Mouse (Mus musculus) limb, embryonic 11.5 days (tissue): ENCODE measurements at regions not wholly inside any gene's neighbourhood (a gene's known extent, or its start where the extent isn't known, plus 50 kb on each side); places are given as distances from the start of the nearest gene placed in this dataset.

Source experiments
- ATAC-seq: fragments of 200-750 bp; cut with Nextera tagmentation; 2 replicates; pipeline ENCODE4 v1.8.0; 2017; ENCODE audit warnings: low read depth; ENCODE audit not compliant: insufficient number of reproducible peaks, low FRiP score, low TSS enrichment
- DNase-seq: peaks from one replicate; pipeline ENCODE4 v3.0.0-alpha.2; 2015; ENCODE audit warnings: low spot score
- H3K27ac ChIP-seq: fragments of 300-500 bp; sonication (generic); replicated peaks from 2 replicates; pipeline ENCODE4 v1.5.1; 2014; ENCODE audit warnings: low read depth, mild to moderate bottlenecking, low read length
- H3K27me3 ChIP-seq: fragments of 300-500 bp; sonication (generic); 2 replicates; pipeline ENCODE4 v1.6.1; 2014; ENCODE audit warnings: mild to moderate bottlenecking, low read length, mixed read lengths; ENCODE audit not compliant: control insufficient read depth, insufficient read depth
- H3K36me3 ChIP-seq: fragments of 300-500 bp; sonication (generic); 2 replicates; pipeline ENCODE4 v1.6.1; 2014; ENCODE audit warnings: mild to moderate bottlenecking, low read length, moderate library complexity, mixed read lengths; ENCODE audit not compliant: control insufficient read depth, insufficient read depth
- H3K4me1 ChIP-seq: fragments of 300-500 bp; sonication (generic); 2 replicates; pipeline ENCODE4 v1.6.1; 2014; ENCODE audit warnings: low read length, mixed read lengths; ENCODE audit not compliant: control insufficient read depth, insufficient read depth
- H3K4me2 ChIP-seq: fragments of 300-500 bp; sonication (generic); 2 replicates; pipeline ENCODE4 v1.6.1; 2014; ENCODE audit warnings: low read depth, mild to moderate bottlenecking, moderate library complexity; ENCODE audit not compliant: severe bottlenecking
- H3K4me3 ChIP-seq: fragments of 300-500 bp; sonication (generic); 2 replicates; pipeline ENCODE4 v1.5.1; 2014; ENCODE audit warnings: low read depth, low read length
- H3K9ac ChIP-seq: fragments of 300-500 bp; sonication (generic); 2 replicates; pipeline ENCODE4 v1.6.1; 2014; ENCODE audit warnings: mild to moderate bottlenecking, low read length
- H3K9me3 ChIP-seq: fragments of 300-500 bp; sonication (generic); 2 replicates; pipeline ENCODE4 v1.6.1; 2016; ENCODE audit warnings: low read length; ENCODE audit not compliant: control insufficient read depth
- WGBS: fragments of 180-500 bp; shearing (Covaris S2); extraction: QIAGEN DNeasy Blood & Tissue Kit; methylation state at CpG from one replicate; pipeline ENCODE4 v1.1.7; 2014; 5-methylcytosine and 5-hydroxymethylcytosine counted together

- 66% methylated on average over 5 of the region's 5 CpGs for WGBS
- Histone ChIP-seq H3K36me3 (no peaks in the 10 kb centered on the region), H3K27ac (no peak overlapping the region), H3K9ac (no peak overlapping the region), H3K4me1 (no peaks in the 10 kb centered on the region), H3K9me3 (no peaks in the 10 kb centered on the region), H3K4me2 (no peak overlapping the region), H3K4me3 (no peak overlapping the region), H3K27me3 (no peaks in the 10 kb centered on the region)
- DNase-seq (no peak), ATAC-seq (no peak)
These were observed 781.9 kb downstream of the Gm9195 start for GRCm38 (mm10) chr14:71709528-71710289.

GRCm38 (mm10) chr14:71692752-71693437, 798.7 kb downstream of the Gm9195 start:
- H3K36me3 ChIP-seq: no peaks in the 10 kb centered on the region
- DNase-seq: no peak
- no peak overlapping the region for H3K4me3 ChIP-seq
- WGBS: 85% methylated on average over 3 of the region's 3 CpGs
- H3K4me2 ChIP-seq: no peak overlapping the region
- H3K27me3 ChIP-seq: no peaks in the 10 kb centered on the region
- no peak for ATAC-seq
- no peaks in the 10 kb centered on the region for H3K9me3 ChIP-seq
- no peak overlapping the region for H3K9ac ChIP-seq
- no peaks in the 10 kb centered on the region for H3K4me1 ChIP-seq
- H3K27ac ChIP-seq: no peak overlapping the region

GRCm38 (mm10) chr14:71674564-71674963, 817.1 kb downstream of the Gm9195 start:
- Histone ChIP-seq H3K4me3 (no peak overlapping the region), H3K36me3 (no peaks in the 10 kb centered on the region), H3K4me1 (no peaks in the 10 kb centered on the region), H3K9me3 (no peaks in the 10 kb centered on the region), H3K9ac (no peak overlapping the region), H3K27ac (no peak overlapping the region), H3K4me2 (no peak overlapping the region), H3K27me3 (no peaks in the 10 kb centered on the region)
- WGBS: 89% methylated on average over 4 of the region's 4 CpGs
- ATAC-seq (no peak), DNase-seq (no peak)

- WGBS: 91% methylated on average over 2 of the region's 2 CpGs
- DNase-seq: no peak
These were observed 817.8 kb downstream of the Gm9195 start for GRCm38 (mm10) chr14:71673837-71674236.

GRCm38 (mm10) chr14:71672481-71672880, 819.2 kb downstream of the Gm9195 start:
- ATAC-seq: no peak
- WGBS: 63% methylated on average over 1 of the region's 1 CpGs
- Histone ChIP-seq H3K27ac (no peak overlapping the region), H3K27me3 (no peaks in the 10 kb centered on the region), H3K4me1 (no peaks in the 10 kb centered on the region), H3K4me3 (no peak overlapping the region), H3K36me3 (no peaks in the 10 kb centered on the region), H3K9ac (no peak overlapping the region), H3K9me3 (no peaks in the 10 kb centered on the region), H3K4me2 (no peak overlapping the region)
- no peak for DNase-seq

More at GRCm38 (mm10) chr14:71673837-71674236, 817.8 kb downstream of the Gm9195 start:
- Histone ChIP-seq H3K27ac (no peak overlapping the region), H3K4me3 (no peak overlapping the region), H3K36me3 (no peaks in the 10 kb centered on the region), H3K4me1 (no peaks in the 10 kb centered on the region), H3K9ac (no peak overlapping the region), H3K4me2 (no peak overlapping the region), H3K9me3 (no peaks in the 10 kb centered on the region), H3K27me3 (no peaks in the 10 kb centered on the region)
- ATAC-seq: no peak

GRCm38 (mm10) chr14:71671994-71672393, 819.6 kb downstream of the Gm9195 start:
- DNase-seq (no peak), ATAC-seq (no peak)
- H3K4me2 ChIP-seq: no peak overlapping the region
- no peaks in the 10 kb centered on the region for H3K27me3 ChIP-seq
- 67% methylated on average over 2 of the region's 2 CpGs for WGBS
- H3K9me3 ChIP-seq: no peaks in the 10 kb centered on the region
- no peak overlapping the region for H3K4me3 ChIP-seq
- H3K4me1 ChIP-seq: no peaks in the 10 kb centered on the region
- no peaks in the 10 kb centered on the region for H3K36me3 ChIP-seq
- no peak overlapping the region for H3K27ac ChIP-seq
- no peak overlapping the region for H3K9ac ChIP-seq

GRCm38 (mm10) chr14:71670435-71670834, 821.2 kb downstream of the Gm9195 start:
- Histone ChIP-seq H3K4me2 (no peak overlapping the region), H3K27me3 (no peaks in the 10 kb centered on the region)
- WGBS: 5% methylated on average over 1 of the region's 1 CpGs

GRCm38 (mm10) chr14:71666656-71667055, 825.0 kb downstream of the Gm9195 start:
- Histone ChIP-seq H3K9ac (no peak overlapping the region), H3K27ac (no peak overlapping the region), H3K9me3 (no peaks in the 10 kb centered on the region), H3K4me3 (no peak overlapping the region), H3K36me3 (no peaks in the 10 kb centered on the region), H3K27me3 (no peaks in the 10 kb centered on the region), H3K4me1 (no peaks in the 10 kb centered on the region), H3K4me2 (no peak overlapping the region)
- DNase-seq: no peak
- 91% methylated on average over 1 of the region's 1 CpGs for WGBS
- ATAC-seq: no peak

More at GRCm38 (mm10) chr14:71670435-71670834, 821.2 kb downstream of the Gm9195 start:
- Histone ChIP-seq H3K9ac (no peak overlapping the region), H3K9me3 (no peaks in the 10 kb centered on the region), H3K4me1 (no peaks in the 10 kb centered on the region), H3K27ac (no peak overlapping the region), H3K4me3 (no peak overlapping the region), H3K36me3 (no peaks in the 10 kb centered on the region)
- 0 out of 2 replicates have a peak, but pooled peaks have one; percentile 57 for ATAC-seq
- peak; percentile 71 for DNase-seq
